Mouse (Mus musculus) neural tube, embryonic 15.5 days (tissue): ENCODE results near the gene Bclaf1. TPM values are rescaled to one million over a fixed set of nuclear protein-coding genes. Genes with fewer than 3 reads are reported as not detected.
A peak's percentile ranks its signal among the peaks of the same experiment; 100 is the strongest.

Experiments
- ATAC-seq: fragments of 200-750 bp; cut with Nextera tagmentation; 2 replicates; pipeline ENCODE4 v1.8.0; 2017; ENCODE audit warnings: mild to moderate bottlenecking, moderate TSS enrichment, moderate library complexity; ENCODE audit not compliant: low FRiP score
- H3K27ac ChIP-seq: fragments of 300-500 bp; sonication (generic); replicated peaks from 2 replicates; pipeline ENCODE4 v1.5.1; 2015; ENCODE audit warnings: mild to moderate bottlenecking, inconsistent platforms
- H3K27me3 ChIP-seq: fragments of 300-500 bp; sonication (generic); replicated peaks from 2 replicates; pipeline ENCODE4 v1.6.1; 2015; ENCODE audit warnings: inconsistent platforms
- H3K36me3 ChIP-seq: fragments of 300-500 bp; sonication (generic); 2 replicates; pipeline ENCODE4 v1.6.1; 2015; ENCODE audit warnings: inconsistent platforms
- H3K4me1 ChIP-seq: fragments of 300-500 bp; sonication (generic); 2 replicates; pipeline ENCODE4 v1.6.1; 2015; ENCODE audit warnings: inconsistent platforms
- H3K4me2 ChIP-seq: fragments of 300-500 bp; sonication (generic); 2 replicates; pipeline ENCODE4 v1.6.1; 2015; ENCODE audit warnings: inconsistent platforms, mild to moderate bottlenecking, moderate library complexity
- H3K4me3 ChIP-seq: fragments of 300-500 bp; sonication (generic); replicated peaks from 2 replicates; pipeline ENCODE4 v1.5.1; 2015; ENCODE audit warnings: mild to moderate bottlenecking, inconsistent platforms
- H3K9ac ChIP-seq: fragments of 300-500 bp; sonication (generic); replicated peaks from 2 replicates; pipeline ENCODE4 v1.6.1; 2015; ENCODE audit warnings: mild to moderate bottlenecking, inconsistent platforms
- H3K9me3 ChIP-seq: fragments of 300-500 bp; sonication (generic); replicated peaks from 2 replicates; pipeline ENCODE4 v1.6.1; 2016; ENCODE audit warnings: inconsistent platforms
- WGBS: fragments of 180-500 bp; shearing (Covaris S2); methylation state at CpG from one replicate; pipeline ENCODE4 v1.1.7; 2015; ENCODE audit warnings: mixed read lengths; 5-methylcytosine and 5-hydroxymethylcytosine counted together
- polyA plus RNA-seq: library from polyadenylated mRNA; unstranded; fragments of >200 nt; fragmentation: Nextera tagmentation; extraction: Ambion mirVana; gene quantifications from 2 replicates; pipeline ENCODE4 v1.2.1, GENCODE M21; 2015

Gene Bclaf1
- polyA plus RNA-seq, 1 experiment from 2014 or later: 96.8 TPM

DNA sequence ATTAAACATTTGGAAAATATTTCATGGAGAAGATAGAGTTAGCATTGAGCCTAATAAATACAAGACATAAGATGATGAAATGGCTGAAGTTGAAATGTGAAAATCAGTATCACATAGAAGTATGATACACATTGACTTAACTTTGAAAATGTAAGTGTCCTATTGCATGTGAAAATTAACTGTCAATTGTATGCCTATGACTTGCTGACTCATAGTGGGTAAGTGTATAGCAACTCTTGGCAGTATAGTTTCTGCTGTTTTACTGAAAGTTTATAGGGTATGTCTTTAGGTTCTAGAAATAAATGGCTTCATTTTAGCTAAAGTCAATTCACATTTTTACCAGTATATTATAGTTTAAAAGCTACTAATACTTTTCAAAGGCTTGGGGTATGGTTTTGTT is 14.0 kb downstream of the Bclaf1 start:
- no peaks in the 10 kb centered on the region for H3K4me1 ChIP-seq
- no peak overlapping the region for H3K9ac ChIP-seq
- H3K36me3 ChIP-seq: peaks cover 41% of the 10 kb centered on the region
- no peak overlapping the region for H3K4me3 ChIP-seq
- no peaks in the 10 kb centered on the region for H3K9me3 ChIP-seq
- no peak for ATAC-seq
- no peaks in the 10 kb centered on the region for H3K27me3 ChIP-seq
- H3K27ac ChIP-seq: no peak overlapping the region
- H3K4me2 ChIP-seq: no peak overlapping the region

GRCm38 (mm10) chr10:20331262-20331661 is 19.0 kb downstream of the Bclaf1 start:
- ATAC-seq: no peak
- no peaks in the 10 kb centered on the region for H3K9me3 ChIP-seq
- H3K4me3 ChIP-seq: no peak overlapping the region
- H3K27me3 ChIP-seq: no peaks in the 10 kb centered on the region
- peaks cover 52% of the 10 kb centered on the region for H3K36me3 ChIP-seq
- H3K27ac ChIP-seq: no peak overlapping the region
- no peaks in the 10 kb centered on the region for H3K4me1 ChIP-seq
- H3K4me2 ChIP-seq: no peak overlapping the region
- H3K9ac ChIP-seq: no peak overlapping the region
- WGBS: 69% methylated on average over 2 of the region's 2 CpGs

DNA sequence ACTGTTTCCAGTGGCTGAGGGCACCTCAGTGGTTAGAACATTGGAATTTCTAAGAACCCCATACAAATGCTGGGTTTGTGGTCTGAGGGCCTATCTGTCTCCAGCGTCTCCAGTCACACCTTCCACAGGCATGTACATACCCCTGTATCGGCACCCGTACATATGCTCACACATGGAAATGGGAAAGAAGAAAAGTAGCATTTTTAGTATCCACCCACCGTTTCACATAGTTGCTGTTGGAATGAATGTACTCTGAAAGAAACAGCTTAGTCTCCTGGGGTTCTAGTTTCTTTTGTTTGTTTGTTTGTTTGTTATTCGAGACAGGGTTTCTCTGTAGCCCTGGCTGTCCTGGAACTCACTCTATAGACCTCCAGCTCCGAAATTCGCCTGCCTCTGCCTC is 25.6 kb downstream of the Bclaf1 start:
- WGBS: 91% methylated on average over 7 of the region's 7 CpGs
- Histone ChIP-seq H3K36me3 (peaks cover 60% of the 10 kb centered on the region), H3K27ac (no peak overlapping the region)

GRCm38 (mm10) chr10:20345736-20346135 is 33.5 kb downstream of the Bclaf1 start:
- Histone ChIP-seq H3K4me1 (peaks cover 9% of the 10 kb centered on the region), H3K9ac (no peak overlapping the region), H3K27me3 (no peaks in the 10 kb centered on the region), H3K4me3 (no peak overlapping the region), H3K36me3 (peaks cover 34% of the 10 kb centered on the region), H3K9me3 (no peaks in the 10 kb centered on the region), H3K4me2 (no peak overlapping the region), H3K27ac (no peak overlapping the region)
- 79% methylated on average over 1 of the region's 1 CpGs for WGBS
- no peak for ATAC-seq

More for the DNA sequence above, 25.6 kb downstream of the Bclaf1 start:
- Histone ChIP-seq H3K4me2 (no peak overlapping the region), H3K9me3 (no peaks in the 10 kb centered on the region), H3K4me1 (no peaks in the 10 kb centered on the region), H3K4me3 (no peak overlapping the region), H3K9ac (no peak overlapping the region), H3K27me3 (no peaks in the 10 kb centered on the region)
- no peak for ATAC-seq

GRCm38 (mm10) chr10:20347285-20348214 is 35.3 kb downstream of the Bclaf1 start, which contains the start of gene Mtfr2:
TSS of gene Mtfr2 (plus strand) at chr10:20347770.
- H3K27ac ChIP-seq: no peak within 1 kb of the TSS
- ATAC-seq: peak; percentile 95
- H3K4me1 ChIP-seq: peaks cover 9% of the 10 kb centered on the region
- no peaks in the 10 kb centered on the region for H3K27me3 ChIP-seq
- H3K36me3 ChIP-seq: peaks cover 26% of the 10 kb centered on the region
- H3K4me2 ChIP-seq: peak within 1 kb of the TSS; percentile 99
- peak within 1 kb of the TSS; percentile 50 for H3K4me3 ChIP-seq
- peak within 1 kb of the TSS; percentile 34 for H3K9ac ChIP-seq
- 1% methylated on average over 56 of the region's 58 CpGs for WGBS
- H3K9me3 ChIP-seq: no peaks in the 10 kb centered on the region

- Histone ChIP-seq H3K4me2 (no peak overlapping the region), H3K4me3 (no peak overlapping the region), H3K36me3 (peaks cover 14% of the 10 kb centered on the region), H3K9me3 (no peaks in the 10 kb centered on the region), H3K9ac (no peak overlapping the region), H3K27ac (no peak overlapping the region), H3K27me3 (no peaks in the 10 kb centered on the region), H3K4me1 (peaks cover 9% of the 10 kb centered on the region)
- no peak for ATAC-seq
- WGBS: 89% methylated on average over 2 of the region's 2 CpGs
Observed at GRCm38 (mm10) chr10:20348894-20349293, 36.6 kb downstream of the Bclaf1 start.

GRCm38 (mm10) chr10:20361542-20362449 is 49.5 kb downstream of the Bclaf1 start:
- H3K4me2 ChIP-seq: no peak overlapping the region
- H3K9ac ChIP-seq: no peak overlapping the region
- no peaks in the 10 kb centered on the region for H3K36me3 ChIP-seq
- WGBS: 62% methylated on average over 10 of the region's 10 CpGs
- H3K27me3 ChIP-seq: no peaks in the 10 kb centered on the region
- no peaks in the 10 kb centered on the region for H3K9me3 ChIP-seq
- H3K4me3 ChIP-seq: no peak overlapping the region
- peak; percentile 87 for ATAC-seq
- H3K27ac ChIP-seq: no peak overlapping the region
- H3K4me1 ChIP-seq: no peaks in the 10 kb centered on the region

DNA sequence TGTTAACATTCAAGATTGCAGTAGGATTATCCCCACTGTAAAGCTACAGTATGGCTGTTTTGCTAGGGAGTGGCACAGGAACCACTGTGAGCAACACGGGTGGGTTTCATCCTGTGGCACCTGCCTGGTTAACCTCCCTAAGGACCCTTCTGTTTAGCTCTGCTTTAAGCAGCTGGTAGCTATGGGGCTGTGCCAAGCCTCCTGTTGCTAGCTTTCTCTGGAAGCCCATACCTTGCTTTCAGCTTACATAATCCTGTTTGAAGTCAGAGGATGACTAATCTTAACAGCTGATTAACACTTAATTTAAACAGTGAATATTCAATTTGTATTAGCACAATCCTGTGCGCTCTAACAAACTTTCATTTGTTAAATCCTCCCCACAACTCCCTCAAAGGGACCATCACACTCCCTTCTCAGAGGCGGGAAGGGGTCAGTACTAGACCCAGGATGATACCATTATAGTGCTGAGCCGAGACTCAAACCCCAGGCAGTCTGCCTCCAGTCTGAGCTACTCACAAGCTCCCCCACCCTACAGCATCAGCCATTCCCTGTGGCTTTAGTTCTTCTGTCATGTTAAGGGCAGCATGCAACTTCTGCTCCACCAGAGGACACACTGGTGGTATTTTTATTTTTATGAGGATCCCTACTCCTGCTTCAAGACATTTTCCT is 50.3 kb downstream of the Bclaf1 start:
- 74% methylated on average over 4 of the region's 4 CpGs for WGBS
- Histone ChIP-seq H3K4me2 (no peak overlapping the region), H3K27ac (no peak overlapping the region), H3K9ac (no peak overlapping the region), H3K27me3 (no peaks in the 10 kb centered on the region), H3K4me3 (no peak overlapping the region), H3K9me3 (no peaks in the 10 kb centered on the region), H3K36me3 (no peaks in the 10 kb centered on the region), H3K4me1 (no peaks in the 10 kb centered on the region)
- ATAC-seq: peak; percentile 28; the same call in 1 of the 2 replicates

DNA sequence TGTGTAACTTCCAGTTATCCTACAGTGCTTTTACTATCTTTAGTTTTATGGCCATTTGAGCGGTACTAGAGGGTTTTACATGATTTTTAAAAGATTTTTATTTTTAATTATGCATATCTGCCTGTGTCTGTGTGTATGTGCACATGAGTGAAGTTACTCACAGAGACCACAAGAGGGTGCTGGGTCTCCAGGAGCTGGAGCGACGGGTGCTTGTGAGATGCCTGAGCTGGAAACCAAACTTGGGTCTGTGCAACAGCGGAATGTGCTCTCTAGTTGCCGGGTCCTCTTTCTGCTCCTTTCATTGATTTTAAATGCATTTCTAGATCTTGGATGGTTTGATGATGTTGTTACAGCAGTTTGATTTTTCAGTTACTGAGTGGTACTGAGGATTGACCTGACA is 59.8 kb downstream of the Bclaf1 start:
- Histone ChIP-seq H3K9ac (no peak overlapping the region), H3K27ac (no peak overlapping the region), H3K4me3 (no peak overlapping the region), H3K4me2 (no peak overlapping the region), H3K4me1 (no peaks in the 10 kb centered on the region), H3K9me3 (no peaks in the 10 kb centered on the region), H3K36me3 (no peaks in the 10 kb centered on the region), H3K27me3 (no peaks in the 10 kb centered on the region)
- ATAC-seq: no peak
- WGBS: 92% methylated on average over 5 of the region's 5 CpGs

DNA sequence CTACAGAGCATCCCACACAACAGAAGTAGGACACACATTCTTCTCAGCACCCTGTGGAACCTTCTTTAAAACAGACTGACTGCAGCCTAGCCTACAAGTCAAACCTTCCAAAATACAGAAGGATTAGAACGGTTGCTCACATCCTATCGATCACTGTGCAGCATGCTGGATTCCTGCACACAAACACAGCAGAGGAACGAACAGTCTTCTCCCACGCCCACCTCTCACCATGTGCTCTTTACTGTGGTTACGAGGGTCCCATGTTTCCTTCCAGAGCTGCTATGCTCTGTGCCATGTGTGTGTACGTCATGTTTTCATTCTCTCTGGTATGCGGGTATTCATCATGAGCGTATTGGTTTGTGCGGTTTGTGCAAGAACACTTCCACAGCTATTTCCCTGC is 65.4 kb downstream of the Bclaf1 start:
- Histone ChIP-seq H3K9me3 (no peaks in the 10 kb centered on the region), H3K4me2 (no peak overlapping the region), H3K27ac (no peak overlapping the region), H3K27me3 (no peaks in the 10 kb centered on the region), H3K9ac (no peak overlapping the region), H3K4me3 (no peak overlapping the region), H3K36me3 (no peaks in the 10 kb centered on the region), H3K4me1 (0 out of 2 replicates have a peak, but pooled peaks cover 5% of the 10 kb centered on the region)
- no peak for ATAC-seq
- 93% methylated on average over 9 of the region's 9 CpGs for WGBS

- no peak for ATAC-seq
- Histone ChIP-seq H3K27ac (no peak overlapping the region), H3K4me2 (no peak overlapping the region), H3K9me3 (no peaks in the 10 kb centered on the region), H3K4me1 (peaks cover 11% of the 10 kb centered on the region; the same call in 1 of the 2 replicates), H3K27me3 (no peaks in the 10 kb centered on the region), H3K4me3 (no peak overlapping the region), H3K9ac (no peak overlapping the region), H3K36me3 (no peaks in the 10 kb centered on the region)
- 85% methylated on average over 9 of the region's 9 CpGs for WGBS
Observed at GRCm38 (mm10) chr10:20379071-20379735, 66.9 kb downstream of the Bclaf1 start.
